Mouse (Mus musculus): ENCODE data around the gene Rtkn. TPM values are rescaled to one million over a fixed set of nuclear protein-coding genes. Genes with fewer than 3 reads are reported as not detected.

The Rtkn gene
- total RNA-seq, 1 experiment: 20.0 TPM

GRCm38 (mm10) chr6:83122961-83123360, 12.3 kb upstream of the Rtkn start:
- no peak overlapping the region for H3K27ac ChIP-seq (ENCODE audit: insufficient read depth, low read depth, low read length, poor library complexity, severe bottlenecking)

GRCm38 (mm10) chr6:83124851-83125312, 10.4 kb upstream of the Rtkn start:
- Histone ChIP-seq H3K4me1 (ENCODE audit: control insufficient read depth in 2 of 2, insufficient read depth in 2 of 2, low read length in 2 of 2, poor library complexity in 1 of 2) (peaks cover 0 to 3% of the 10 kb centered on the region in 2 experiments; a peak in 2 of 4 replicates), H3K36me3 (ENCODE audit: control insufficient read depth, insufficient read depth, low read length, poor library complexity, severe bottlenecking) (no peaks in the 10 kb centered on the region), H3K9me3 (ENCODE audit: control insufficient read depth, insufficient read depth, low read depth, low read length) (no peaks in the 10 kb centered on the region), H3K27ac (ENCODE audit: insufficient read depth, low read depth, low read length, poor library complexity, severe bottlenecking) (no peak overlapping the region), H3K9ac (ENCODE audit: insufficient read depth, low read depth, low read length, poor library complexity, severe bottlenecking) (peak overlapping the region; percentile 89), H3K4me3 (ENCODE audit: insufficient read depth in 1 of 2, low read depth in 1 of 2, low read length in 2 of 2, poor library complexity in 1 of 2, severe bottlenecking in 1 of 2) (peak overlapping the region; percentile 91 to 94)
- no peak for TF ChIP-seq ZC3H11A (IDR thresholded peaks at IDR 0.05; ENCODE audit: borderline replicate concordance, low read depth, low read length)
- no peak for TF ChIP-seq MAFK (IDR thresholded peaks at IDR 0.05; ENCODE audit: insufficient read depth, low read depth, low read length)
- peak; percentile 71 for TF ChIP-seq CHD2 (IDR thresholded peaks at IDR 0.05; ENCODE audit: low read depth, low read length)
- no peak for TF ChIP-seq ZNF384 (IDR thresholded peaks at IDR 0.05; ENCODE audit: low read depth, low read length)
- peak; percentile 90 for TF ChIP-seq HCFC1 (IDR thresholded peaks at IDR 0.05; ENCODE audit: borderline replicate concordance, insufficient read depth, low read length)
- in situ Hi-C loops (cut with MboI; ENCODE audit: low sequenced_read_pairs in 2 of 2, unreplicated experiment in 2 of 2): no loop called here
- DNase-seq (ENCODE audit: low read depth, low spot score): peak; percentile 93

More at GRCm38 (mm10) chr6:83122961-83123360, 12.3 kb upstream of the Rtkn start:
- no peak for DNase-seq (ENCODE audit: low read depth, low spot score)
- H3K36me3 ChIP-seq (ENCODE audit: control insufficient read depth, insufficient read depth, low read length, poor library complexity, severe bottlenecking): peaks cover 4% of the 10 kb centered on the region; the same call in 1 of the 2 replicates
- in situ Hi-C loops (cut with MboI; ENCODE audit: low sequenced_read_pairs in 2 of 2, unreplicated experiment in 2 of 2): no loop called here
- H3K9me3 ChIP-seq (ENCODE audit: control insufficient read depth, insufficient read depth, low read depth, low read length): no peaks in the 10 kb centered on the region
- no peak overlapping the region for H3K9ac ChIP-seq (ENCODE audit: insufficient read depth, low read depth, low read length, poor library complexity, severe bottlenecking)
- no peak for TF ChIP-seq CHD2 (IDR thresholded peaks at IDR 0.05; ENCODE audit: low read depth, low read length)
- no peak for TF ChIP-seq HCFC1 (IDR thresholded peaks at IDR 0.05; ENCODE audit: borderline replicate concordance, insufficient read depth, low read length)
- no peak for TF ChIP-seq MAFK (IDR thresholded peaks at IDR 0.05; ENCODE audit: insufficient read depth, low read depth, low read length)
- TF ChIP-seq ZNF384 (IDR thresholded peaks at IDR 0.05; ENCODE audit: low read depth, low read length): no peak
- no peak for TF ChIP-seq ZC3H11A (IDR thresholded peaks at IDR 0.05; ENCODE audit: borderline replicate concordance, low read depth, low read length)
- H3K4me3 ChIP-seq (ENCODE audit: insufficient read depth in 1 of 2, low read depth in 1 of 2, low read length in 2 of 2, poor library complexity in 1 of 2, severe bottlenecking in 1 of 2): no peak overlapping the region
- H3K4me1 ChIP-seq (ENCODE audit: control insufficient read depth in 2 of 2, insufficient read depth in 2 of 2, low read length in 2 of 2, poor library complexity in 1 of 2): peaks cover 0 to 3% of the 10 kb centered on the region in 2 experiments; a peak in 2 of 4 replicates

- in situ Hi-C loops (cut with MboI; ENCODE audit: low sequenced_read_pairs in 2 of 2, unreplicated experiment in 2 of 2): no loop called here
- no peak for DNase-seq (ENCODE audit: low read depth, low spot score)
- Histone ChIP-seq H3K4me3 (ENCODE audit: insufficient read depth in 1 of 2, low read depth in 1 of 2, low read length in 2 of 2, poor library complexity in 1 of 2, severe bottlenecking in 1 of 2) (peak within 1 kb of the TSS; percentile 91 to 94), H3K36me3 (ENCODE audit: control insufficient read depth, insufficient read depth, low read length, poor library complexity, severe bottlenecking) (no peaks in the 10 kb centered on the region), H3K9ac (ENCODE audit: insufficient read depth, low read depth, low read length, poor library complexity, severe bottlenecking) (peak within 1 kb of the TSS; percentile 89), H3K27ac (ENCODE audit: insufficient read depth, low read depth, low read length, poor library complexity, severe bottlenecking) (no peak within 1 kb of the TSS), H3K9me3 (ENCODE audit: control insufficient read depth, insufficient read depth, low read depth, low read length) (no peaks in the 10 kb centered on the region), H3K4me1 (ENCODE audit: control insufficient read depth in 2 of 2, insufficient read depth in 2 of 2, low read length in 2 of 2, poor library complexity in 1 of 2) (peaks cover 0 to 3% of the 10 kb centered on the region in 2 experiments; a peak in 2 of 4 replicates)
- no peak for TF ChIP-seq ZNF384 (IDR thresholded peaks at IDR 0.05; ENCODE audit: low read depth, low read length)
- TF ChIP-seq MAFK (IDR thresholded peaks at IDR 0.05; ENCODE audit: insufficient read depth, low read depth, low read length): no peak
- TF ChIP-seq ZC3H11A (IDR thresholded peaks at IDR 0.05; ENCODE audit: borderline replicate concordance, low read depth, low read length): no peak
- TF ChIP-seq HCFC1 (IDR thresholded peaks at IDR 0.05; ENCODE audit: borderline replicate concordance, insufficient read depth, low read length): no peak
- TF ChIP-seq CHD2 (IDR thresholded peaks at IDR 0.05; ENCODE audit: low read depth, low read length): no peak; the same call in 1 of the 2 replicates
These were observed 9.9 kb upstream of the Rtkn start, which contains the start of gene Ino80b for GRCm38 (mm10) chr6:83125331-83125730. TSS of gene Ino80b (minus strand) at chr6:83125431.

- peaks cover 0 to 2% of the 10 kb centered on the region in 2 experiments; a peak in 2 of 4 replicates for H3K4me1 ChIP-seq (ENCODE audit: control insufficient read depth in 2 of 2, insufficient read depth in 2 of 2, low read length in 2 of 2, poor library complexity in 1 of 2)
- DNase-seq (ENCODE audit: low read depth, low spot score): no peak
- no peak for TF ChIP-seq ZC3H11A (IDR thresholded peaks at IDR 0.05; ENCODE audit: borderline replicate concordance, low read depth, low read length)
- TF ChIP-seq HCFC1 (IDR thresholded peaks at IDR 0.05; ENCODE audit: borderline replicate concordance, insufficient read depth, low read length): no peak
- TF ChIP-seq ZNF384 (IDR thresholded peaks at IDR 0.05; ENCODE audit: low read depth, low read length): no peak
- no peak for TF ChIP-seq MAFK (IDR thresholded peaks at IDR 0.05; ENCODE audit: insufficient read depth, low read depth, low read length)
- TF ChIP-seq CHD2 (IDR thresholded peaks at IDR 0.05; ENCODE audit: low read depth, low read length): no peak
- no peaks in the 10 kb centered on the region for H3K9me3 ChIP-seq (ENCODE audit: control insufficient read depth, insufficient read depth, low read depth, low read length)
- H3K4me3 ChIP-seq (ENCODE audit: insufficient read depth in 1 of 2, low read depth in 1 of 2, low read length in 2 of 2, poor library complexity in 1 of 2, severe bottlenecking in 1 of 2): no peak overlapping the region
- H3K36me3 ChIP-seq (ENCODE audit: control insufficient read depth, insufficient read depth, low read length, poor library complexity, severe bottlenecking): no peaks in the 10 kb centered on the region
- in situ Hi-C loops (cut with MboI; ENCODE audit: low sequenced_read_pairs in 2 of 2, unreplicated experiment in 2 of 2): no loop called here
- no peak overlapping the region for H3K9ac ChIP-seq (ENCODE audit: insufficient read depth, low read depth, low read length, poor library complexity, severe bottlenecking)
- H3K27ac ChIP-seq (ENCODE audit: insufficient read depth, low read depth, low read length, poor library complexity, severe bottlenecking): no peak overlapping the region
These were observed 7.8 kb upstream of the Rtkn start for GRCm38 (mm10) chr6:83127419-83127818.

All from ES-E14 (cell line).